Mouse (Mus musculus) mouse trophoblast stem cell (cell line): ENCODE data around the gene Mreg.
"Not testable (repeated sequence)": the region's sequence is repeated elsewhere in the genome, so short reads cannot be mapped to it uniquely, and the experiment has no call there.

Experiments used
- in situ Hi-C, 2 experiments: fragments of 300-500 bp; cut with MseI, MboI; formaldehyde crosslinking; loops; 2 replicates in 1 of 2; 3 replicates in 1 of 2; pipeline ENCODE4 v1.15.1; 2025

Gene Mreg

DNA sequence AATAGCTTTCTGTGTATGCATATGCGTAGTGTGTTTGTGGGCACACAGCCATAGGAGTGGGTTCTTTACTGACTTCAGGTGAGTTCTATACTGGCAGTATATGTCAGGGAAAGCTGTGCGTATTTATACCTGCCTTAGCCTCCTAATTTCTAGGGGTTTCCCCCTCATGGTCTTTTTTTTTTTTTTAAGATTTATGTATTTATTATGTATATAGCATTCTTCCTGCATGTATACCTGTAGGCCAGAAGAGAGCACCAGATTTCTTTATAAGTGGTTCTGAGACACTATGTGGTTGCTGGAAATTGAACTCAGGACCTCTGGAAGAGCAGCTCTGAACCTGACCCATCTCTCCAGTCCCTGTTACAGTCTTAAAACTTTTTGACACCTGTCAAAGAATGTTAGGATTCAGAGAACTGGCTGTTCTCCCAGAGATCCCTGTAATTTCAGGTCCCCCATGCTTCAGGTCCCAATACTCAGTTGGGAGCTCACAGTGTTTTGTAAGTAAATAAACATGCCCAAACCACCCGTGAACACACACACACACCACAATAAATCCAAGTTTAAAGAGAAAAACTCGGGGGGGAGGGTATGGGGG lies 14.9 kb upstream of the Mreg start:
- in situ Hi-C loops, result no loop called here

DNA sequence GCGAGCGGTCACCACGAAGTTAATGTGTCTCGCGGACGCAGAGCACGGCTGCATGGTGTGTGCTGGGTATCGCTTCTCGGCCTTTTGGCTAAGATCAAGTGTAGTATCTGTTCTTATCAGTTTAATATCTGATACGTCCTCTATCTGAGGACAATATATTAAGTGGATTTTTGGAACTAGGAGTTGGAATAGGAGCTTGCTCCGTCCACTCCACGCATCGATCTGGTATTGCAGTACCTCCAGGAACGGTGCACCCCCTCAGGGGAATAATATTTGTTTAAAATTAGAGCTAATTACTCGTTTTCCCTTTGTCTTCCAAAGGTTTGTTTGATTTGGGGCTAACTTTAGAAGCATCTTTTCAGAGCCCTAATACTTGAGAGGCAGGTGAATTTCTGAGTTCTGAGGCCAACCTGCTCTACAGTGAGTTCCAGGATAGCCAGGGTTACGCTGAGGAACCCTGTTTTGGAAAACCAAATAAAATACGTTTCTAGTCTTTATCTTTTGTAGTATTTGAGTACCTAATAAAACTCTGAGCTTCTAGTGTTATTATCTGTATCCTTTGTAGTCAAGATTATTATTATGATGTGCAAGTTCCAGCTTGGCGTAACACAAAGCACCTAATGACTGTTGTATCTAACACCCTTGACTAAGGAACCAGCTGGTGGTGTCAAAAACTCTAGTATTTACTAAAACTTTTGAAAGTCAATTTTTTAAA lies 14.2 kb upstream of the Mreg start:
- in situ Hi-C loops, result no loop called here

DNA sequence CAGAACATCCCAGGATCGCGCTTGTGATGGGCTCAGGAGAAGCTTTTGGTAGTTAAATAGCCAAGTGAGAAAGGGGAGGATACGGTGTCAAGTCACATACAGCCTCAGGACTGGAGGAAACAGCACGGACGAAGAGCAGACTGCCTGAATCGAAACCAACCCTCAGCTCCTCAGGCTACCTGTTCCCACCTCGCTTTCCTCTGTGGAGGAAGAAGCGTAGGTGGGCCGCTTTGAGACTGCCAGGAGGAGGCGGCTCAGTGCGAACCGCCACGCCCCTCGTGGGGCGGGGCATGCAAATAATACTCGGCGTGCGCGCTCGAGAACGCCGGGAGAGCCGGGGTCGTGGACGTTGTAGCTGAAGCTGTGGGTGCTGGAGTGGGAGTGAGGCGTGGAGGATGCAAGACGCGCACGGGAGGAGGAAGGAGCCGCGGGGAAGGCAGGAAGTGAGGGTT lies 13.6 kb upstream of the Mreg start:
- in situ Hi-C loops, result not testable (repeated sequence)

GRCm38 (mm10) chr1:72225054-72225718 lies 13.1 kb upstream of the Mreg start:
- in situ Hi-C loops, result no loop called here

DNA sequence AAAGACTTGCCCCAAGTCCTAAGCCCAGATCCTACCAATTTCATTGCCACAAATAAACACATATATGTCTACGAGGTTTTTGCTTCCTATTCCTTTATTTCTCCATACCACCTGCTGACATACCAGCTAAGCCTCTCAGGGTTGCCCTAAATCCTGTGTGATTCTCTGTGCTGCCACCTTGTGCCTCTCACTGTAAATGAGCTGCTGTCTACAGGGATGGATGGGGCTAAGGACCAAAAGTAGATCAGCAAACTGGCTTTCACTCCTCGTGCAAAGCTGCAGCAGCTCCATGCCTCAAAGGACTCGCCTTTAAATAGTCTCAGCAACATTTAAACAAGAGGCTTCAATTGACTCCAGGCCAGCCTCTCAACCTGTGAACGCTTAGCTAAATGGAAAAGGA lies 7.9 kb upstream of the Mreg start:
- in situ Hi-C loops, result no loop called here

GRCm38 (mm10) chr1:72219116-72219515 lies 7.0 kb upstream of the Mreg start:
- in situ Hi-C loops, result no loop called here

DNA sequence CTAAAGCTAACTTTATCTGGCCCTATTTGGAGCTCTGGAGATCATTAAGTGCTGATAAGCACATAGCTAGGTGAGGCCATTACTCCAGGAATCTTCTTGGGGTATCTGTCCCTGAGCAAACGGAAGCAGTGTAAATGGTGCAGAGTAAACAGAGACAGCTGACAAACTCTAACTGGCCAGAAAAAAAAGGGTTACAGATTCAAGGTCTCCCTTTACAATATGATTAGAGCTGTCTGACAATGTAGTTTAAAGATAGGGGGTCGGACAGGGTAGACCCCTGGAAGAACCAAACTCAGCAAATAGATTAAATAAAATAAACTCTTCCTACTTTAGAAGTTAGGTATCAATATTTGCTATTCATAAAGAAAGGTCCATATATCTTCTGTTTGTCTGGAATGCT lies 6.5 kb upstream of the Mreg start:
- in situ Hi-C loops, result no loop called here

DNA sequence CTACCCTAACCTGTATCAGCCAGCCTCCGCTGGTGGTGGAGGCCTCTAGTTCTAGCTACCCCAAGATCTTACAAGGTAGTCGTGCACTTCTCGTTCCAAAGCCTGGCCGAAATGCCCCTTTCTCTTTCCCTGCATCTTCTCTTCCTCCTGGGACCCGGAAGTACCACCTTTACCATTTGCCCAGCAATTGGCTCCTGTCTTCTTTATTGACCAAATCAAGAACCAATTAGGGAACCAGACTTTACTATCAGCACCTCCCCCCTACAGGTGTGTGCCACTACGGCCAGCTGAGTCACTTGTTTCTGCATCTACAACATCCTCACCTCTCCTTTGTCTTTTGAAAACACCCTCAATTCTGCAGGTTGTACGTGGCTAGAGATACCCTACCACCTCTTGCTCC lies 4.7 kb upstream of the Mreg start:
- in situ Hi-C loops, result no loop called here

- in situ Hi-C loops, result no loop called here
Observed at GRCm38 (mm10) chr1:72215174-72215573, 3.1 kb upstream of the Mreg start.

DNA sequence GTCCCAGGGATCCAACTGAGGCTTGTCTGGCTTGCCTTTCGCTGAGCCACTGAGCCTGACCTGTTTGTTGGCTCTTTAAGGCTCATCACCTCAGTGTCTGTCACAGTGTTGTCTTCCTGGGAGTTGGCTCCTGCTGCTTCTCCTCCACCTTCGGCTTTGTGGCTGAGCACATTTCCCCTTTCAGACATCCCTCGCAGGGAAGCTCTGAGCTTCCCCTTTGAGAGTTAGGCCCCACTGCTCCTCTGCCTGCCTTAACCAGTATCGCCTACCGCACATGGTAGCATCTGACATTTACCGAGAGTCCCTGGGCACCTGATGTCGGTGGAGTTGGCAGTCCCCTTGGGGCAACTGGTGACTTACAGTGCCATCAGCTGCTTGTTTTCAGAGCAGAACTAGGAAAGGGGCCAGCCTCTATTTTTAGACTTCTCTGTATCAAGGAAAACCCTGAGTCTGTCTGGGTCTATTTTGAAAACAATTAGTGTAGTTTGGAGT lies 2.4 kb upstream of the Mreg start:
- in situ Hi-C loops, result no loop called here

DNA sequence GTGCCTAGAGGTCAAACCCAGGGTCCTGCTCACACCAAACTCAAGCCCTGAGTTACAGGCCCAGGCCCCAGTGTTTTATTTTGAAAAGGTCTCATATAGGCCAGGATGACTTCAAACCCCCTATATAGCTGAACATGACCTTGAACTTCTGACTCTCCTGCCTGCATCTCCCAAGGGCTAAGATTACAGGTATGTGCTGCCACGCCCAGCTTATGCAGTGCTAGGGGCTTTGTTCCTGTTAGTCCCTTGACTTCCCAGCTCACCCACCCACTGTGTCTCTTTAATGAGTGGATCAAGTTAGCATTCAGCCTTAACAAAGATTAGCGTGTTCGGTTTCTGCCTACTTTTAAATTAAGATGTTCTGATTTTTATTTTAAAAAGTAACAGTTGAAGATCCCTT lies 1.8 kb upstream of the Mreg start:
- in situ Hi-C loops, result no loop called here

DNA sequence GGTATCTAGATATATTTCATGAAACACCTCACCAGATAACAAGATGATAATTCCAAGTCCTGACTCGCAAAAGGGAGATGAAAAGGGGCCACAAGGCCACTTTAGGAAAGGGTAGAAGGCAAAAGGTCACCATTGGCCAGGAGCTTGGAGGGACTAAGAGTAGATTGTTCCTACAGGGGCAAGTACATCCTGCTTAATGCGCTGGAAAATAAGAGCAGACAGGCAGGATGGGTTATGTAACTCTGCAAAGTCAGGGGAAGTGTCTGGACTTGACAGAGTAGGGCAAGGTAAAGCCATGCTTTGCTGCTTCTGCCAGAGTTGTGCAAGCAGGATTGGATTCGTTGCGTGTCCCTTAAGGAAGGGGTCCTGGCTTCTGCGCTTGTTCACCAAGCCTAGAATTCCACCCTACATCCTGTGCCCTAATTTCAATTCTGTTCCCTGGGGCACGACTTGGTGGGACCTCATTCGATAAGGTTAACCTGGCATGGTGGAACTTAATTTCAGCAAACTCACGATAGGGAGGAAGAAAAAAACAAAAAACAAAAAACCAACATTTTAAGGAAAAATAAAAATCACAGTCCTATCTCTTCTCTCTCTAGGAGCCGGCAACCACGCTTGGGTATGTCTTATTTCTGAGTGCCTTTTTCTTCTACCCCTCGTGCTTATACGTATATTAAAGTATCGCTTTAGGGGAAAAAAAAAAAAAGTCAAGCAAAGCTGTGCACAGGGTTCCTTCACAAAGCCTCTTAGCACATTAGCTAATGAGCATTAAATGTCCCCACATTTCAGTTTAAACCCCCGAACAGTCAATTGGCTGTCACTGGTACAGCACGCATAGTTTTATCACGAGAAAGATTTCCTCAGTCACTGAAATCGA lies 1.1 kb downstream of the Mreg start:
- in situ Hi-C loops, result no loop called here

- in situ Hi-C loops, result no loop called here
Observed at GRCm38 (mm10) chr1:72208095-72208494, 4.0 kb downstream of the Mreg start.

GRCm38 (mm10) chr1:72205113-72205512 lies 7.0 kb downstream of the Mreg start:
- in situ Hi-C loops, result no loop called here

DNA sequence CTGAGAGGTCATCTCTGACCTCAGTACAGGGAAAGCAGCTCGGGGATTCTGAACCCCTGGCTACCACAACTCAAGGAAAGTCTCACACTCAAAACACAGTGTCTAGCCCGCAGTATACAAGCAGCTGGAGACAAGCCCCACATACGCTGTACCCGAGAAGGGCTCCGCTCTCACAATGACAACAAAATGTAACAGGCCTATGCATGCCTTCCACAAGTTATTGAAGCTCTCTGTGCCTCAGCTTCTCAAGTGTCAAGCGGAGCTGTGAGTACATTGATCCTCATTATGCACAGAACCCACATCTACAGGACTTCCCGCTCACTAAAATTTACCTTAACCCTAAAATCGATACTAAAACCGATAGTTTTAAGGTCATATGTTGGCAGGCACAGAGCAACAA lies 8.9 kb downstream of the Mreg start:
- in situ Hi-C loops, result no loop called here

DNA sequence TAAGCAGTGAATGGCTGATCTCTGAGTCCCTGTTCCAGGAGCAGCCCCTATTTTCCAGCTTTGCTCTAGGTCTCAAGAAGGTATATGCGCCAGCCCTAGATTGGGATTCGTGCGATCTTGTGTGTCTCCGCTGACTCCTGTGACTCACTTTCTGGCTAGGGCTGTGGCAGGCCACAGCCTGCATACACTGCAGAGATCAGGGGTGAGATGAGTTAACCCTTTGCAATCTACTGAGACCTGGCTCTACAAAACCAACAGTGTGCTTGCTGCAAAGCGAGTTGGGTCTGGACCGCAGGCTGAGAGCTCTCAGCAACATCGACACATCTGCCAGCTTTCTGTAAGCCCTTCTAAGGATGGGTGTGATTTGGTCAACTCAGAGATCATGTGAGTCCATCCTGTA lies 9.4 kb downstream of the Mreg start:
- in situ Hi-C loops, result no loop called here

DNA sequence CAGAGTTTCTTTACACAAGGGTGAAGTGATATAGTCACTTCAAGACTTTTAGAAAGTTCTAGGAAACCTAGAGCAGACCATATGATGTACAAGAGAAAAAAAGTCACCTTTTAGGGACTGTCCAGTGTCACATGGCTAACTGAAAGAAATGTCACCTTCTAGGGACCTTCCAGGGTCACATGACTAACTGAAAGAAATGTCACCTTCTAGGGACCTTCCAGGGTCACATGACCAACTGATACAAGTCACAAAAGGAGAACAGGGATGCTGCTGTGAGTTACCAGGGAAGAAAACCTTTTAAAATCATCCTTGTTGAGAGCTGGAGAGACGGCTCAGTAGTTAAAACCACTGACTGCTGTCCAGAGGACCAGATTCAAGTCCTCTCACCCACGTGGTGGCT lies 10.0 kb downstream of the Mreg start:
- in situ Hi-C loops, result no loop called here

GRCm38 (mm10) chr1:72201126-72201525 lies 11.0 kb downstream of the Mreg start:
- in situ Hi-C loops, result no loop called here

GRCm38 (mm10) chr1:72198142-72198806 lies 13.8 kb downstream of the Mreg start:
- in situ Hi-C loops, result no loop called here

- in situ Hi-C loops, result no loop called here
Observed at GRCm38 (mm10) chr1:72196626-72197359, 15.3 kb downstream of the Mreg start.

- in situ Hi-C loops, result no loop called here
Observed at GRCm38 (mm10) chr1:72196123-72196522, 16.0 kb downstream of the Mreg start.
